Mouse (Mus musculus) hindbrain, embryonic 13.5 days (tissue): Measurements from ENCODE around the gene Slx1b. TPM values are rescaled to one million over a fixed set of nuclear protein-coding genes. Genes with fewer than 3 reads are reported as not detected.
"Not testable (repeated sequence)": the region's sequence is repeated elsewhere in the genome, so short reads cannot be mapped to it uniquely, and the experiment has no call there.

ENCODE experiments used
- ATAC-seq: fragments of 200-750 bp; cut with Nextera tagmentation; 2 replicates; pipeline ENCODE4 v1.8.0; 2017; ENCODE audit warnings: moderate TSS enrichment; ENCODE audit not compliant: low FRiP score
- H3K27ac ChIP-seq: fragments of 300-500 bp; sonication (generic); 2 replicates; pipeline ENCODE4 v1.5.1; 2015; ENCODE audit warnings: inconsistent platforms, mild to moderate bottlenecking, moderate library complexity
- H3K27me3 ChIP-seq: fragments of 300-500 bp; sonication (generic); 2 replicates; pipeline ENCODE4 v1.6.1; 2015; ENCODE audit warnings: mild to moderate bottlenecking, inconsistent platforms
- H3K36me3 ChIP-seq: fragments of 300-500 bp; sonication (generic); 2 replicates; pipeline ENCODE4 v1.6.1; 2015; ENCODE audit warnings: mild to moderate bottlenecking, inconsistent platforms
- H3K4me1 ChIP-seq: fragments of 300-500 bp; sonication (generic); replicated peaks from 2 replicates; pipeline ENCODE4 v1.6.1; 2015; ENCODE audit warnings: inconsistent platforms
- H3K4me2 ChIP-seq: fragments of 300-500 bp; sonication (generic); 2 replicates; pipeline ENCODE4 v1.6.1; 2015; ENCODE audit warnings: inconsistent platforms, mild to moderate bottlenecking, moderate library complexity
- H3K4me3 ChIP-seq: fragments of 300-500 bp; sonication (generic); 2 replicates; pipeline ENCODE4 v1.5.1; 2015; ENCODE audit warnings: mild to moderate bottlenecking, inconsistent platforms
- H3K9ac ChIP-seq: fragments of 300-500 bp; sonication (generic); 2 replicates; pipeline ENCODE4 v1.6.1; 2015; ENCODE audit warnings: mild to moderate bottlenecking, inconsistent platforms
- H3K9me3 ChIP-seq: fragments of 300-500 bp; sonication (generic); 2 replicates; pipeline ENCODE4 v1.6.1; 2016; ENCODE audit warnings: inconsistent platforms
- WGBS: fragments of 180-500 bp; shearing (Covaris S2); methylation state at CpG from one replicate; pipeline ENCODE4 v1.1.7; 2015; 5-methylcytosine and 5-hydroxymethylcytosine counted together
- polyA plus RNA-seq: library from polyadenylated mRNA; unstranded; fragments of >200 nt; fragmentation: Nextera tagmentation; extraction: Ambion mirVana; gene quantifications from 2 replicates; pipeline ENCODE4 v1.2.1, GENCODE M21; 2015

The Slx1b gene
- polyA plus RNA-seq, 1 experiment from 2014 or later = 20.9 TPM

DNA sequence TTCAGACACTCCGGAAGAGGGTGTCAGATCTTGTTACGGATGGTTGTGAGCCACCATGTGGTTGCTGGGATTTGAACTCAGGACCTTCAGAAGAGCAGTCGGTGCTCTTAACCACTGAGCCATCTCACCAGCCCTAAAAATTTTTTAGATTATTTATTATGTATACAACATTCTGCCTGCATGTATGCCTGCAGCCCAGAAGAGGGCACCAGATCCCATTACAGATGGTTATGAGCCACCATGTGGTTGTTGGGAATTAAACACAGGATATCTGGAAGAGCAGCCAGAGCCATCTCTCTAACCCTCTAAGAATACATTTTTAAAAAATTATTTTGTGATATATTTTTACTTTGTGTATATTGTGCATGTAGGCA lies 52.4 kb downstream of the Slx1b start:
- not testable (repeated sequence) for H3K4me3 ChIP-seq, H3K9ac ChIP-seq, H3K27me3 ChIP-seq, ATAC-seq, H3K27ac ChIP-seq, H3K36me3 ChIP-seq, H3K4me2 ChIP-seq, H3K9me3 ChIP-seq, H3K4me1 ChIP-seq
- 78% methylated on average over 3 of the region's 3 CpGs for WGBS

GRCm38 (mm10) chr7:126642545-126643243 lies 52.9 kb downstream of the Slx1b start:
- peaks cover 8% of the 10 kb centered on the region; the same call in 1 of the 2 replicates for H3K27me3 ChIP-seq
- no peaks in the 10 kb centered on the region for H3K4me1 ChIP-seq
- no peak overlapping the region for H3K27ac ChIP-seq
- ATAC-seq = no peak
- H3K4me3 ChIP-seq = no peak overlapping the region
- H3K36me3 ChIP-seq = no peaks in the 10 kb centered on the region
- no peak overlapping the region for H3K4me2 ChIP-seq
- H3K9ac ChIP-seq = no peak overlapping the region
- 80% methylated on average over 5 of the region's 5 CpGs for WGBS
- H3K9me3 ChIP-seq = no peaks in the 10 kb centered on the region

Other genes with a start within 250 kb of the Slx1b start
- gene Atp2a1, start 232.7 kb downstream of the Slx1b start, polyA plus RNA-seq = 1.5 and 4.1 TPM in 2 replicates
- 63.7 and 64.5 TPM in 2 replicates for gene Sh2b1, start 220.4 kb downstream of the Slx1b start, polyA plus RNA-seq
- gene Tufm, start 208.4 kb downstream of the Slx1b start, polyA plus RNA-seq = 118 and 120 TPM in 2 replicates
- gene Atxn2l, start 192.3 kb downstream of the Slx1b start, polyA plus RNA-seq = 61.6 and 65.4 TPM in 2 replicates
- gene Eif3c, start 129.4 kb downstream of the Slx1b start, polyA plus RNA-seq = 205 and 210 TPM in 2 replicates
- 0.66 and 0.68 TPM in 2 replicates for gene Apobr, start 110.8 kb downstream of the Slx1b start, polyA plus RNA-seq
- 31.1 and 35.2 TPM in 2 replicates for gene Cln3, start 110.0 kb downstream of the Slx1b start, polyA plus RNA-seq
- not detected in 2 replicates for gene Il27, start 100.8 kb downstream of the Slx1b start, polyA plus RNA-seq
- gene Nupr1, start 64.9 kb downstream of the Slx1b start, polyA plus RNA-seq = 8.8 and 9.8 TPM in 2 replicates
- gene Sgf29, start 46.5 kb downstream of the Slx1b start, polyA plus RNA-seq = 53.4 and 56.5 TPM in 2 replicates
- 1.4 and 1.6 TPM in 2 replicates for gene Sult1a1, start 19.4 kb downstream of the Slx1b start, polyA plus RNA-seq
- gene Bola2, start 383 bp downstream of the Slx1b start, polyA plus RNA-seq = 149 and 154 TPM in 2 replicates
- 81.4 and 90.1 TPM in 2 replicates for gene Coro1a, start 12.0 kb upstream of the Slx1b start, polyA plus RNA-seq
- gene Mapk3, start 63.8 kb upstream of the Slx1b start, polyA plus RNA-seq = 94.2 and 95.8 TPM in 2 replicates
- gene Gdpd3, start 70.5 kb upstream of the Slx1b start, polyA plus RNA-seq = 2.0 and 2.3 TPM in 2 replicates
- gene Ypel3, start 81.2 kb upstream of the Slx1b start, polyA plus RNA-seq = 173 and 179 TPM in 2 replicates
- gene Tbx6, start 85.7 kb upstream of the Slx1b start, polyA plus RNA-seq = 0.32 and 0.84 TPM in 2 replicates
- gene Ppp4c, start 96.7 kb upstream of the Slx1b start, polyA plus RNA-seq = 196 and 214 TPM in 2 replicates
- 52.1 and 55.6 TPM in 2 replicates for gene Fam57b, start 101.9 kb upstream of the Slx1b start, polyA plus RNA-seq
- not detected in 2 replicates for gene 4930451I11Rik, start 135.9 kb upstream of the Slx1b start, polyA plus RNA-seq
- 7.1 and 9.3 TPM in 2 replicates for gene Doc2a, start 151.6 kb upstream of the Slx1b start, polyA plus RNA-seq
- 20.2 and 25.7 TPM in 2 replicates for gene Hirip3, start 166.2 kb upstream of the Slx1b start, polyA plus RNA-seq
- 81.8 and 89.4 TPM in 2 replicates for gene Ino80e, start 166.6 kb upstream of the Slx1b start, polyA plus RNA-seq
- 57.2 and 57.4 TPM in 2 replicates for gene Taok2, start 188.9 kb upstream of the Slx1b start, polyA plus RNA-seq
- 26.3 and 28.4 TPM in 2 replicates for gene Tmem219, start 227.1 kb upstream of the Slx1b start, polyA plus RNA-seq
- gene Kctd13, start 233.1 kb upstream of the Slx1b start, polyA plus RNA-seq = 98.7 and 101 TPM in 2 replicates